Mouse (Mus musculus) heart, adult 2 months (tissue): Measurements from ENCODE around the gene Ifitm10.

Experiments used
- CTCF ChIP-seq: fragments of 200-600 bp; IDR thresholded peaks from 2 replicates; pipeline ENCODE4 v1.8.1; 2022; ENCODE audit warnings: antibody characterized with exemption, mild to moderate bottlenecking, moderate library complexity
- EP300 ChIP-seq: fragments of 200-500 bp; IDR thresholded peaks from 2 replicates; pipeline ENCODE4 v1.6.1; 2011; ENCODE audit warnings: low read depth, low read length, control low read depth; ENCODE audit not compliant: insufficient read depth

DNA sequence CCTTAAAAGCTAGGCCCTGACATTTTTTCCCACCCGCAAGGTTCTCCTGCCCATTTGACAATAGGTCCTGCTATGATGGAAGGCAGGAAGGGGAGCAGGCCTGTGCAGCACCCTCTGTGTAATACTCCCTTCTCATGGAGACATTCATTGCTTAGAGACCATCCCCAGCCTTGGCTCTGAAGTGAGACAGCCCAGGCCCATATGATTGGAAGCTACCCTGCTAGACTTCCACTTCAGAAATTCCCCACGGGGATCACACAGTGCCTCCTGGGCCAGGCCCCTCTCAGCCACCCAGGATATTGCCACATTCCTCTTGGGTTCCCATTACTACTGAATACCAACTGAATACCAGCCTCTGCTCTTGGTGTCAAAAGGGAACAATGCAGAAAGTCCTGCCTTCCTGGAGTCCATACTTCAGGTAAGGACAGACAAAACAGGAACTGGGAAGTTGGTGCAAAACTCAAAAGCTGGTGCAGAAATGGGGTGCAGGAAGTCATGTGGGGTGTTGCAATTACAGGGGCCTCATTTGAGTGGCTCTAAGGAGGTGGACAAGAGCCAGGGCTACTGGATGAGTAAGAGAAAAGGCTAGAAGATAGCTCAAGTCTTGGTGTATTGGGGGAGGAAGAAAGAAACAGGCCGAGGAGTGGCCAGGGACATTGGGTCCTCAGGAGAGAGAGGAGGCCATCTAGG, 16.6 kb upstream of the Ifitm10 start:
- TF ChIP-seq EP300: no peak
- no peak for TF ChIP-seq CTCF
